Mouse (Mus musculus): ENCODE results near the gene Tspan18.

Tspan18 gene

GRCm38 (mm10) chr2:93266565-93267169, 67.6 kb downstream of the Tspan18 start:
- no peak for DNase-seq (ENCODE audit: low read depth, low spot score)

DNA sequence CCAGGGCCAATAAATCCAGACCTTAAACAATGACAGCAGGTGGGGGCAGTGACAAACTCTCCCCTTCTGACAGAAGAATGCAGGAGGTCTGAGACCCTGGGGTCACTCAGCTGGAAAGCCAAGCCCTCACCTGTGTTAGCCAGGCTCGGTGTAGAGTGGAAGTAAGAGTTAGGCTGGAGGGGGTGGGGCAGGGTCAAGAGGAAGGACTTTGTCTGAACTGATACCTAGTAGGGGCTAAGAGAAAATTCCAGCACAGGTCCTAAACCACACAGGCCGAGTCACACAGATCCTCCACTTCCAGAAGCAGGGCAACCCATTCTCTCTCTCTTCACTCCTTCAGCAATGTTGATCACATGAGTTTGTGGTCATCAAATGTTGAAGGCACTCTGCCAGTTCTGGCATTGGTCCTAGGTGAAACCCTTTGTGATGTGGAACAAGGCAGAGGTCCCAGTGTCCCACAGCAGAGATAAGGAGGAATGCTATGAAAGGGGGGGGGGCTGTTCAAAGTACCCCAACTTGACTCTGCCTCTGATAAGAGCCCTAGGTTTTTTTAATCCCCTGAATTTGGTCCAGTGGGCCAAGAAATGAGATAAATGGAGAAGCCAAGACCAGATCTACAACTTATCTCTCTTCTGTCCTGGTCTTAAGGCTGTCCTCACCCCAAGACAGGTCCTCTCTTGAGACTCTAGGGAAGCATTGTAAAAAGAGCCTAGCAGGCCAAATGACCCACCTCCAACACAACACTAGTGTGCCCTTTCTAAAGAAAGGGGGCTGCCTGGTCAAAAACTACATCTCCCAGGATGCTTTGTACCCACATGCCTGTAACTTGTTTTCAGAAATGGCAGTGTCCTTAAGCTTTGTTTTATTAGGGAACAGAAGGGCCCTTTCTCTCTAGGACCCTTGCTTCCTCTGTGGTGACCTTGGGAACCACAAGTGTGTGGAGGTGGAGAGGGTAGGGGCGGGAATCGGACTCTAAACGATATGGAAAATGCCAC, 71.7 kb downstream of the Tspan18 start:
- DNase-seq (ENCODE audit: low read depth, low spot score) = no peak

DNA sequence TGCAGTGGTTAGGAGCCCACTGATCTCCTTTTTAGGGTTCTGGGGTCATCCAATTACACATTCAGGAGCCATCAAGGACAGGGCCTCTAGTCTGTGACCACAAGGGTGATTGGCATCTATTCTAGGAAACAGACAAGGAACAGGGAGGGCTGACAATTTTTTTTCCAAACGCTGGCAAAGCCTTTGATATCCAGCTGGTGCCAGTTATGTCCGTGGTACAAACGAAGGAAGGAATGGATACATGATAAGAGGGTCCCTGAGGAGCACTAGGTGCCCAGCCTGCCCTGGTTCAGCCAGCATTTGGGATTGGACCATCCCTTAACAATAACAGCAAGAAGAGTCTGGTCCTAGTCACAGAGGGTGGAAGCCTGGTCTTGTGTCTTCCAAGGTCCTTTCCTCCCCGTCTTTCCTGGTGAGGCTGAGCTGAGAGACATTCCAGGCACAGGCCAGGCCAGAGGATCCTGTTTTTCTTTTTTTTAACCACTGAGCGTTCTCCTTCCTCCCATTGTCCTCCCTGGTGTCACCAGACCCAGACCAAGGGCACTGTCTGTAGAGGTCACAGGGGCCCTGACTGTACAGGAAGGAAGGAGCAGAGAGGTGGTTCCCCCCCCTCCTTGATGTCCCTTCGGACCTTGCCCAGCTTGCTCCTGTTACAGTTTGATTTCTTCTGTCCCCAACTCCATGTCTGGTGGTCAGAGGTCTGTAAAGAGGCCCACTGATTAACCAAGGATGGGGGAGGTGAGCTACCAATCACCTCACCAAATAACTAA, 72.6 kb downstream of the Tspan18 start:
- no peak for DNase-seq (ENCODE audit: low read depth, low spot score)

- no peak for DNase-seq (ENCODE audit: low read depth, low spot score)
Measured at GRCm38 (mm10) chr2:93257634-93258033, 76.7 kb downstream of the Tspan18 start.

DNA sequence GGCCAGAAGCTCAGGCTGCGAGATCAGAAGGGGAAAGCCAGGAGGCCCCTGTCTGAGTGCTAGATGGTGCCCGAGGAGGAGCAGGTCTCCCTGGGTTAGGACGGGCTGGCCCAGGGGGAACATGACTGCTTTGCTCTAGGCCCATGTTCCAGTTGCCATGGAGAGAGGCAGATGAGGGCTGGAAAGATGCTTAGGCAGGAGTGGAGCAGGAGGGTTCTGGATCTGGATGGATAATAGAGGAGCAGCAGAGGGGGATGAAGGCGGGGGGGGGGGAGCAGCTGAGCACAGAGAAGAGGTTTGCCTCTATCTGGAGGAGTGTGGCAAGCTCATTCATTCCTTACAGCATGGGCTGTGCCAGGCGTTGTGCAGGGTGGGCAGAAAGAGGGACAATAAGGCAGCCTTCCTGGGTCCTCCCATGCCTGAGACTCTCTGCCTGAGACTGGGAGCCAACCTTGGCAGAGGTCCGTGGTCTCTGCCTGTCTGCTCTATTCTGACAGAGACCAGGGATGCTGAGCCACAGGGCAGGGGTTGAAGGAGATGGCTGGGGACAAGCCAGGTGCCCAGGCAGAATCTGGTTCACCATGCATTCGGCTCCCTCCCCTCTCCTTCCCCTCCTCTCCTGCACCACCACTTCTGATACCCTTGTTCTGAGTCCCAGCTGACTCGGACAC, 77.4 kb downstream of the Tspan18 start:
- DNase-seq (ENCODE audit: low read depth, low spot score) = no peak

GRCm38 (mm10) chr2:93252356-93252755, 81.9 kb downstream of the Tspan18 start:
- no peak for DNase-seq (ENCODE audit: low read depth, low spot score)

DNA sequence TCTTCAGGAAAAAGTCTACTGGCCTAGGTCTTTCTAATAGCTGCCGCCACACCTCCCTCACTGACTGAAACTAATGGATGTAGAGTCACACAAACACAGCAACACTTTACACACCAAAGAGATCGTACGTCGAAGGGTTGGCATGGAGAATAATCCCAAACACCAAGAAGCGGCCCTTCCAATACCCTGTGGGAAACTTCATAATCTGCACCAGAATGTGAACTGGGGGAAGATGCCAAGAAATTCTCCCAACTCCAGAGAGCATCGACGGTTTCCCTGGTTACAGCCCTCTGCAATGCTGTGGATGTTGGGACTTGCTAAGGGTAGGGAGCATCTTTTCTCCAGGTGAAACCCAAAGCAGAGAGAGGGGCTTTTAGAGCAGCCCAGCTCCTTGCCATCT, 83.7 kb downstream of the Tspan18 start:
- DNase-seq (ENCODE audit: low read depth, low spot score) = no peak

DNA sequence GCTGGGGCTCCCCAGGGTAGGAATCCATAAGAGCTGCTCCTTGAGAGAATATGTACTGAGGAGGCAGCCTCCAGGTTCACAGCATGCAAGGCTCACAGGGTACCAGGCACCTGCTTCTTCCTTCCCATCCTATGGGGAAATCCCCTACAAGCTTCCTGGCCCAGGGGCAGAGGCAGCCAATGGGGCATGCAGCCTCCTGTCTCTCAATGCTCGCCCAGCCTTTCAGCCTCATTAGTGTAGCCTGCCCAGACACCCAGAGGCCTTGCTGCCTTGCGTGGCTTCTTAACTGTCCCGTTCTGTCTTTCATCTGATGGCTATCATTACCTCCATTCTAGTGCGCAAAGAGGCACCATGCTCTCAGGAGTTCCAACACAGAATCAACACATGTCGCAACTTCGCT, 85.2 kb downstream of the Tspan18 start:
- no peak for DNase-seq (ENCODE audit: low read depth, low spot score)

DNA sequence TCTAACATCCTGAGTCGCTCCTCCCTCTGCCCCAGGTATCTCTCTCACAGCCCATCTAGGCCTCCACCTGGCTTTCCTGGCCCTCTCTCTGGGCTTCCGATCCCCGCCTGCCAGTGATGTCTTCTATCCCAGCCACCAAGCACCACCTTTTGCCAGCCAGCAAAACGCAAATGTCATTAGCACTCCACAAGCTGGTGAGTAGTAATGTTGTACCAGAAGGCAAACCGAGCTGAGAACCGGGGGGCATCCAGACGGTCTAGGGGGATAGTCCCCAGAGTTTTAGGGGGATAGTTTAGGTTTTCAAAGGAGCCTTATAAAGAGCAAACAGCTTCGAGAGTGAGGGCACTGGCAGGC, 90.2 kb downstream of the Tspan18 start:
- DNase-seq (ENCODE audit: low read depth, low spot score) = no peak

DNA sequence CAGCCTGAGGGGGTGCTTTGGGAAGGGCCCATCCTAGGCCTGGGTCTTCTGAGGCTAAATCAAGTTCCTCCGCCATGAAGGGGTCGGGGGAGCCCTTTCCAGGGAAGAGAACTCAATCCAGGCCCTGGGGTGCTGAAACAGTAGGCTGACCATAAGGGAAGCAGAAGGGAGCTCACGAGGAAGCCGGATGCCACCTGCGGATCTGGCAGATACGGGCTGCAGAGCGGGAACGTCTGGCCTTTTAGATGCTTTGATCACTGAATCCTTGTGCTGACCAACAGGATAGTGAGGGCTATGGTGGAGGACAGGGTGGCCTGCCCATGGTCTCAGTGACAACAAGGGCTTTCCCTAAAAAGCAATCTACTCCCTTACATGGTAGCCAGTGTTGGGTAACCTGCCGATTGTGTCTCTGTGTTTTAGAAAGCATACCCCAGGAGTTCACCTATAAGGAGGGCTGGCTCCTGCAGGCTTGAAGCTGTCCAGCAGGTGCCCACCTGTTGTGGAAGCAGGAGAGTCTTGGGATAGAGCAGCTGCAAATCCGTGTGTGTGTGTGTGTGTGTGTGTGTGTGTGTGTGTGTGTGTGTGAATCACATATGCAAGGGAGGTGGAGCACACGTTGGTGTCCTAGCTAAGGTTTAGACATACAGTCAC, 90.7 kb downstream of the Tspan18 start:
- DNase-seq (ENCODE audit: low read depth, low spot score) = no peak

- no peak for DNase-seq (ENCODE audit: low read depth, low spot score)
Measured at GRCm38 (mm10) chr2:93242166-93242565, 92.1 kb downstream of the Tspan18 start.

DNA sequence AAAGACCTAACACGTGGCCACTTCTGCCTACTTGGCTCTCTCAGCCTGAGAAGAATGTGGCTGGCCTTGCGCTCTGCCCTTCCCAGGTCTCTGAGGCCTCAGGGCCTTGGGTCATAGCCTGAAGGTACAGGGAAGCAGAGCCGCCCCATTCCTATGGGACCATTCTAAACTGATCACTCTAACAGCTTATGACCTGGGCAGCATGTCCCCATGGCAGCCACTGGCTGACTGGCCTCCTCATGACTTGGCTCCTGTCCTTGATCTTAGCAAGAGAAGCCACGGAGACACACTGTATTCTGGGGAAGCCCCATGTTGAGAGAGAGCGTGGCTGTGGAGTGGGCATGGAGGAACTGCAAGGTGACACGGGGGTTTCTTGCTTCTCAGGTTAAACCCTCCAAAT, 95.4 kb downstream of the Tspan18 start:
- DNase-seq (ENCODE audit: low read depth, low spot score) = no peak

DNA sequence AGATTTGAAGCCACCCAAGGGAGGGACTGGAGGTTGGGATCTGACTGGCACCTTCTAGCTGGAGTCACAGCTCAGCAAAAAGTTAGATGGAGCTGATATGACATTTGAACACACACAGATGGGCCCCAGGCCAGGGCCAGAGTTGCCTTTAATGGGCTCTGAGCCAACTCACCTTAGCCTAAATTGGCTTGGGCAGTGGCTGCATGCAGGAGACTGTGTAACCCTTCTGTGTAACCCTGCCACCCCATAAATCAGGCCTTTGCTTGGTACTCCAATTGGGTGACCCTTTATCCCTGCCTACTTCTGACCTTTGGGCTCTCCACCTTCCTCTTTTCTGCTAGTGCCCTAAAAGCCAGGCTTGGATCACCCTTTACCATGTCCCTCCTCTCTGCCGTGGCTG, 97.2 kb downstream of the Tspan18 start:
- DNase-seq (ENCODE audit: low read depth, low spot score) = no peak

DNA sequence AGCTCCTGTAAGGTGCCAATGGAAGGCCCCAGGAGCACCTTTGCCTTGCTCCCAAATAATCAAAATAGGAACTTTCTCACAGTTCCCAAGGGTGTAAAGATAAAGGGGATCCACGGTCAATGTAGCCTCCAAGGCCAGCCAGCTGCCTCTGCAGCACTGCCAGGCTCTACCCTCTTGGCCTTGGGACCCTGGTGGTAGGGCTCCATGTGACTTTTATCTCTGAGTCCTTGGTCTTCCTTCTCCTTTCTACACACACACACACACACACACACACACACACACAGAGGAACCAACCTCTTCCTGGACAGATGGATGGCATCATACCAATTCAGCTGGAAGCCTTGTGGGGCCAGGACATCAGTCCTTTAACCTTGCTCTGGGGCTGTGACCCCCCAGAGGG, 102.2 kb downstream of the Tspan18 start:
- no peak for DNase-seq (ENCODE audit: low read depth, low spot score)

GRCm38 (mm10) chr2:93228480-93228824, 105.9 kb downstream of the Tspan18 start:
- DNase-seq (ENCODE audit: low read depth, low spot score) = no peak

GRCm38 (mm10) chr2:93227713-93228479, 106.4 kb downstream of the Tspan18 start:
- no peak for DNase-seq (ENCODE audit: low read depth, low spot score)

- peak; percentile 10 for DNase-seq (ENCODE audit: low read depth, low spot score)
Measured at GRCm38 (mm10) chr2:93226606-93227595, 107.4 kb downstream of the Tspan18 start.

DNA sequence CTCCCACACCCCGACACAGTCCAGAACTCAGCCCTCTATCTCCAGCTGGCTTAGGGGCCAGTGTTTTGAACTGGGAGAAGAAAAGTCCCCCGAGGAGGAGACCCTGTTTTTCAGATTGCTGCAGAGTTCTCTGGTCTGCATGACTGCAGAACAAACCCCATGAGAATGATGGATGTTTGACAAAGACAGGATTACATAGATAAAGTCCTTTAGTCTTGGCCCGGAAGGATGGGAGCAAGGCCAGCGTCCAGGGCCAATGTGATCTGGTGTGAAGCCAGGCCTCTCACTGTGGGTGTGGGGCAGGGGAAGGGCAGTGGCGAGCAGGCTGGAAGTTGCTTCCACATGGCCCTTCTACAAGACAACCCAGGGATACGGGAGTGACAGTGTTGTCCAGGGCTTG, 110.8 kb downstream of the Tspan18 start:
- DNase-seq (ENCODE audit: low read depth, low spot score) = no peak

DNA sequence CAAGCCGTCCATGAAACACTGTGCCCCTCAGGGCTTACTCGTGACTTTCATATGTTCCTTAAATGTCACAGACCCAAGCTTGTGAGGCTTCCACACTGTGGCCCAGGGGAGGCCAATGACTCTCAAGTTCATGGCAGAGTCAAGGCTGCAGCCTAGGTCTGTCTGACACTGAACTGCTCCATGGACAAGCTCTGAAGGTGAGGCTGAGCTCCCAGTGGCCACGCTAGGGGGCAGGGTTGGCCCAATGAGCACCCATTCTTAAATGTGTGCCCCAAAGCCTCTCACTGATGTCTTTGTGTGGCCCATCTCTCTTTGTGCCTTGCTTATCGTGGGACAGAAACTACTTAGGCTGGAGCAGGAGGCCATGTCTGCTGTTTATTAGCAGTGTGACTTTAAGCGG, 113.9 kb downstream of the Tspan18 start:
- DNase-seq (ENCODE audit: low read depth, low spot score) = no peak
